Mouse (Mus musculus) naive thymus-derived CD4-positive, alpha-beta T cell, adult 2 months (primary cell): ENCODE results near the gene Olfr1298.

Experiments used
- DNase-seq: peaks from one replicate; pipeline ENCODE4 v3.0.0-alpha.2; 2011; ENCODE audit warnings: low read depth

The Olfr1298 gene

DNA sequence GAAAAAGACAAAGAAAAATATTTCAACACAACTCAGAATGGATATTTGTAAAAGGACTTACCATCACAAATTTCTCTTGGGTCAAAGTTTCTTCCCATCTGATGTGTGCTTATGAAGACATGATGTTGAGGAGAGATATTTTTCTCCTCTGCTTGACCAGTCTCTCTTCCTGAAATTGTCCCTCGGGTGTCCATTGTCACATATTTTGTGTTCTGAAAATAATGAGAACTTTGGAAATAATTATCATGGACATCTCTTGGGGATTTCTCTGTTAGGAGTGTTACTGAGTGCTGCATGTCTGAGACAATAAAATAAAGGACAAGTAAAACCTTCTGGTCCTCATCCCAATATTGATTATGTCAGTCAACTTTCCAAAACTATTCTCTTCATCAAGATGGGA, at the start of gene Olfr1298:
TSS of gene Olfr1298 (minus strand) at position 101 of the 400 bp plus-strand sequence.
- DNase-seq = no peak

DNA sequence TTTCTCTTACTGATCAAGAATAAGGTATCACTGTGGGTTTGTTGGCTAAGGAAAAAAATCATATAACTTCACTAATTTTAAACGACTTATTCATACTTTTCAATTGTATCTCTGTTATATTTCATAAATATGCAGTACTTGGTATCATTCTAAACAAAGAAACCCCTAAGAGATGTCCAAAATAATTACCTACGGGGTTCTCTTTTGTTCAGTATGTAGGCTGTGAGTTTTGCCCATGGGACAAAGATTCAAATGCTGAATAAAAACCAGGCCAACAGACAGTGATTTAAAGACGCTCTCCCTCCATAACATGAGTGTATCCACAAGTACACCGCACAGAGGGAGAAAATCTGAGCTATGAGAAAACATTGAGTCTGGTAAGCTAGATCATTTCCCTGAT, 12.1 kb upstream of the Olfr1298 start, which contains the start of gene Olfr1299:
TSS of gene Olfr1299 (plus strand) at position 301 of the 400 bp plus-strand sequence.
- DNase-seq = no peak

DNA sequence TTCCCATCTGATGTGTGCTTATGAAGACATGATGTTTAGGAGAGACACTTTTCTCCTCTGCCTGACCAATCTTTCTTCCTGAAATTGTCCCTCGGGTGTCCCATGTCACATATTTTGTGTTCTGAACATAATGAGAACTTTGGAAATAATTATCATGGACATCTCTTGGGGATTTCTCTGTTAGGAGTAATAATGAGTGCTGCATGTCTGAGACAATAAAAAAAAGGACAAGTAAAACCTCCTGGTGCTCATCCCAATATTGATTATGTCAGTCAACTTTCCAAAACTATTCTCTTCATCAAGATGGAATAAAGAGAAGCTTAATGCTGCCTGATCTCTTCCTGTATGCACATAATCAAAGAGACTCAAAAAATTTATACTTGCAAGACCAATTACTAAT, 22.6 kb downstream of the Olfr1298 start, which contains the start of gene Olfr1297:
TSS of gene Olfr1297 (minus strand) at position 101 of the 400 bp plus-strand sequence.
- no peak for DNase-seq
